Mouse (Mus musculus): Measurements from ENCODE around the gene Macf1. TPM values are rescaled to one million over a fixed set of nuclear protein-coding genes. Genes with fewer than 3 reads are reported as not detected.

Macf1 gene
- polyA plus RNA-seq, 1 experiment from 2014 or later, result 37.1 TPM

- Histone ChIP-seq H3K27me3 (ENCODE audit: insufficient read depth, low read length) (no peaks in the 10 kb centered on the region), H3K9me3 (ENCODE audit: low read length) (no peaks in the 10 kb centered on the region), H3K27ac (ENCODE audit: low read length) (0 out of 2 replicates have a peak overlapping the region, but pooled peaks have one; percentile 29), H3K36me3 (ENCODE audit: insufficient read depth, low read length) (0 out of 2 replicates have a peak, but pooled peaks cover 10% of the 10 kb centered on the region), H3K4me2 (replicated peaks; ENCODE audit: low read depth, low read length) (no peak overlapping the region), H3K4me3 (ENCODE audit: low read length) (no peak overlapping the region), H3K4me1 (ENCODE audit: insufficient read depth, low read length) (peaks cover 24% of the 10 kb centered on the region), H3K9ac (replicated peaks; ENCODE audit: low read length) (no peak overlapping the region)
- WGBS, result 76% methylated on average over 1 of the region's 1 CpGs
- ATAC-seq (ENCODE audit: low FRiP score, low TSS enrichment), result no peak
These were observed 258.4 kb downstream of the Macf1 start for GRCm38 (mm10) chr4:123425672-123426272.

GRCm38 (mm10) chr4:123424050-123424449 lies 260.1 kb downstream of the Macf1 start:
- Histone ChIP-seq H3K36me3 (ENCODE audit: insufficient read depth, low read length) (0 out of 2 replicates have a peak, but pooled peaks cover 5% of the 10 kb centered on the region), H3K27me3 (ENCODE audit: insufficient read depth, low read length) (no peaks in the 10 kb centered on the region), H3K9ac (replicated peaks; ENCODE audit: low read length) (no peak overlapping the region), H3K4me2 (replicated peaks; ENCODE audit: low read depth, low read length) (no peak overlapping the region), H3K9me3 (ENCODE audit: low read length) (no peaks in the 10 kb centered on the region), H3K27ac (ENCODE audit: low read length) (no peak overlapping the region), H3K4me3 (ENCODE audit: low read length) (no peak overlapping the region), H3K4me1 (ENCODE audit: insufficient read depth, low read length) (peaks cover 27% of the 10 kb centered on the region)
- no peak for ATAC-seq (ENCODE audit: low FRiP score, low TSS enrichment)
- 98% methylated on average over 2 of the region's 2 CpGs for WGBS

GRCm38 (mm10) chr4:123422828-123423227 lies 261.3 kb downstream of the Macf1 start:
- Histone ChIP-seq H3K27me3 (ENCODE audit: insufficient read depth, low read length) (no peaks in the 10 kb centered on the region), H3K9me3 (ENCODE audit: low read length) (no peaks in the 10 kb centered on the region), H3K4me1 (ENCODE audit: insufficient read depth, low read length) (peaks cover 21% of the 10 kb centered on the region), H3K36me3 (ENCODE audit: insufficient read depth, low read length) (0 out of 2 replicates have a peak, but pooled peaks cover 5% of the 10 kb centered on the region), H3K4me2 (replicated peaks; ENCODE audit: low read depth, low read length) (no peak overlapping the region), H3K4me3 (ENCODE audit: low read length) (no peak overlapping the region), H3K9ac (replicated peaks; ENCODE audit: low read length) (no peak overlapping the region), H3K27ac (ENCODE audit: low read length) (no peak overlapping the region)
- 45% methylated on average over 6 of the region's 6 CpGs for WGBS
- ATAC-seq (ENCODE audit: low FRiP score, low TSS enrichment), result no peak

GRCm38 (mm10) chr4:123418032-123418431 lies 266.1 kb downstream of the Macf1 start:
- no peak overlapping the region for H3K4me3 ChIP-seq (ENCODE audit: low read length)
- no peak overlapping the region for H3K27ac ChIP-seq (ENCODE audit: low read length)
- no peak overlapping the region for H3K9ac ChIP-seq (replicated peaks; ENCODE audit: low read length)
- H3K4me2 ChIP-seq (replicated peaks; ENCODE audit: low read depth, low read length), result no peak overlapping the region
- H3K4me1 ChIP-seq (ENCODE audit: insufficient read depth, low read length), result peaks cover 14% of the 10 kb centered on the region; the same call in 1 of the 2 replicates
- no peaks in the 10 kb centered on the region for H3K27me3 ChIP-seq (ENCODE audit: insufficient read depth, low read length)
- no peak for ATAC-seq (ENCODE audit: low FRiP score, low TSS enrichment)
- H3K9me3 ChIP-seq (ENCODE audit: low read length), result no peaks in the 10 kb centered on the region
- 83% methylated on average over 3 of the region's 3 CpGs for WGBS
- H3K36me3 ChIP-seq (ENCODE audit: insufficient read depth, low read length), result no peaks in the 10 kb centered on the region

GRCm38 (mm10) chr4:123417478-123417877 lies 266.7 kb downstream of the Macf1 start:
- Histone ChIP-seq H3K4me1 (ENCODE audit: insufficient read depth, low read length) (peaks cover 16% of the 10 kb centered on the region), H3K4me2 (replicated peaks; ENCODE audit: low read depth, low read length) (no peak overlapping the region), H3K27ac (ENCODE audit: low read length) (no peak overlapping the region), H3K9ac (replicated peaks; ENCODE audit: low read length) (no peak overlapping the region), H3K9me3 (ENCODE audit: low read length) (no peaks in the 10 kb centered on the region), H3K27me3 (ENCODE audit: insufficient read depth, low read length) (no peaks in the 10 kb centered on the region), H3K4me3 (ENCODE audit: low read length) (no peak overlapping the region), H3K36me3 (ENCODE audit: insufficient read depth, low read length) (no peaks in the 10 kb centered on the region)
- WGBS, result 44% methylated on average over 1 of the region's 3 CpGs
- no peak for ATAC-seq (ENCODE audit: low FRiP score, low TSS enrichment)

- Histone ChIP-seq H3K36me3 (ENCODE audit: insufficient read depth, low read length) (no peaks in the 10 kb centered on the region), H3K9ac (replicated peaks; ENCODE audit: low read length) (no peak overlapping the region), H3K27ac (ENCODE audit: low read length) (no peak overlapping the region), H3K4me1 (ENCODE audit: insufficient read depth, low read length) (peaks cover 18% of the 10 kb centered on the region), H3K4me3 (ENCODE audit: low read length) (no peak overlapping the region), H3K4me2 (replicated peaks; ENCODE audit: low read depth, low read length) (no peak overlapping the region), H3K27me3 (ENCODE audit: insufficient read depth, low read length) (no peaks in the 10 kb centered on the region), H3K9me3 (ENCODE audit: low read length) (no peaks in the 10 kb centered on the region)
- no peak for ATAC-seq (ENCODE audit: low FRiP score, low TSS enrichment)
- WGBS, result 87% methylated on average over 2 of the region's 2 CpGs
These were observed 267.3 kb downstream of the Macf1 start for GRCm38 (mm10) chr4:123416829-123417228.

GRCm38 (mm10) chr4:123415566-123415965 lies 268.6 kb downstream of the Macf1 start:
- Histone ChIP-seq H3K27me3 (ENCODE audit: insufficient read depth, low read length) (no peaks in the 10 kb centered on the region), H3K9me3 (ENCODE audit: low read length) (no peaks in the 10 kb centered on the region), H3K27ac (ENCODE audit: low read length) (no peak overlapping the region), H3K4me2 (replicated peaks; ENCODE audit: low read depth, low read length) (no peak overlapping the region), H3K4me1 (ENCODE audit: insufficient read depth, low read length) (peaks cover 22% of the 10 kb centered on the region), H3K36me3 (ENCODE audit: insufficient read depth, low read length) (no peaks in the 10 kb centered on the region), H3K9ac (replicated peaks; ENCODE audit: low read length) (no peak overlapping the region), H3K4me3 (ENCODE audit: low read length) (no peak overlapping the region)
- ATAC-seq (ENCODE audit: low FRiP score, low TSS enrichment), result no peak
- WGBS, result 93% methylated on average over 1 of the region's 1 CpGs

GRCm38 (mm10) chr4:123413876-123414275 lies 270.3 kb downstream of the Macf1 start:
- Histone ChIP-seq H3K9ac (replicated peaks; ENCODE audit: low read length) (no peak overlapping the region), H3K36me3 (ENCODE audit: insufficient read depth, low read length) (0 out of 2 replicates have a peak, but pooled peaks cover 6% of the 10 kb centered on the region), H3K4me2 (replicated peaks; ENCODE audit: low read depth, low read length) (no peak overlapping the region), H3K27ac (ENCODE audit: low read length) (no peak overlapping the region), H3K9me3 (ENCODE audit: low read length) (no peaks in the 10 kb centered on the region), H3K27me3 (ENCODE audit: insufficient read depth, low read length) (no peaks in the 10 kb centered on the region), H3K4me1 (ENCODE audit: insufficient read depth, low read length) (peaks cover 37% of the 10 kb centered on the region), H3K4me3 (ENCODE audit: low read length) (no peak overlapping the region)
- no peak for ATAC-seq (ENCODE audit: low FRiP score, low TSS enrichment)
- 42% methylated on average over 2 of the region's 2 CpGs for WGBS

- 0 out of 2 replicates have a peak, but pooled peaks cover 6% of the 10 kb centered on the region for H3K36me3 ChIP-seq (ENCODE audit: insufficient read depth, low read length)
- peaks cover 46% of the 10 kb centered on the region for H3K4me1 ChIP-seq (ENCODE audit: insufficient read depth, low read length)
- H3K9me3 ChIP-seq (ENCODE audit: low read length), result no peaks in the 10 kb centered on the region
- peak overlapping the region; percentile 94; the same call in 1 of the 2 replicates for H3K27ac ChIP-seq (ENCODE audit: low read length)
- 33% methylated on average over 2 of the region's 2 CpGs for WGBS
- peak overlapping the region; percentile 75; the same call in 1 of the 2 replicates for H3K4me2 ChIP-seq (replicated peaks; ENCODE audit: low read depth, low read length)
- H3K27me3 ChIP-seq (ENCODE audit: insufficient read depth, low read length), result no peaks in the 10 kb centered on the region
- H3K4me3 ChIP-seq (ENCODE audit: low read length), result no peak overlapping the region; the same call in 1 of the 2 replicates
- H3K9ac ChIP-seq (replicated peaks; ENCODE audit: low read length), result peak overlapping the region; percentile 94; the same call in 1 of the 2 replicates
- ATAC-seq (ENCODE audit: low FRiP score, low TSS enrichment), result no peak
These were observed 271.2 kb downstream of the Macf1 start for GRCm38 (mm10) chr4:123412981-123413380.

- H3K36me3 ChIP-seq (ENCODE audit: insufficient read depth, low read length), result 0 out of 2 replicates have a peak, but pooled peaks cover 6% of the 10 kb centered on the region
- H3K4me1 ChIP-seq (ENCODE audit: insufficient read depth, low read length), result peaks cover 51% of the 10 kb centered on the region
- no peaks in the 10 kb centered on the region for H3K27me3 ChIP-seq (ENCODE audit: insufficient read depth, low read length)
- 5% methylated on average over 6 of the region's 6 CpGs for WGBS
- H3K4me2 ChIP-seq (replicated peaks; ENCODE audit: low read depth, low read length), result peak overlapping the region; percentile 75
- no peaks in the 10 kb centered on the region for H3K9me3 ChIP-seq (ENCODE audit: low read length)
- H3K4me3 ChIP-seq (ENCODE audit: low read length), result peak overlapping the region; percentile 81
- peak overlapping the region; percentile 94 for H3K27ac ChIP-seq (ENCODE audit: low read length)
- peak overlapping the region; percentile 94 for H3K9ac ChIP-seq (replicated peaks; ENCODE audit: low read length)
- ATAC-seq (ENCODE audit: low FRiP score, low TSS enrichment), result peak; percentile 19; the same call in 1 of the 2 replicates
These were observed 271.7 kb downstream of the Macf1 start for GRCm38 (mm10) chr4:123412528-123412878.

Data from kidney, embryonic 16.5 days (tissue).